Mouse (Mus musculus) layer of hippocampus, adult 9-10 months (tissue): ENCODE measurements at regions not wholly inside any gene's neighbourhood (a gene's known extent, or its start where the extent isn't known, plus 50 kb on each side); places are given as distances from the start of the nearest gene placed in this dataset.

ENCODE experiments used
- DNase-seq: peaks from one replicate; pipeline ENCODE4 v3.0.0; 2022; ENCODE audit warnings: low spot score

DNA sequence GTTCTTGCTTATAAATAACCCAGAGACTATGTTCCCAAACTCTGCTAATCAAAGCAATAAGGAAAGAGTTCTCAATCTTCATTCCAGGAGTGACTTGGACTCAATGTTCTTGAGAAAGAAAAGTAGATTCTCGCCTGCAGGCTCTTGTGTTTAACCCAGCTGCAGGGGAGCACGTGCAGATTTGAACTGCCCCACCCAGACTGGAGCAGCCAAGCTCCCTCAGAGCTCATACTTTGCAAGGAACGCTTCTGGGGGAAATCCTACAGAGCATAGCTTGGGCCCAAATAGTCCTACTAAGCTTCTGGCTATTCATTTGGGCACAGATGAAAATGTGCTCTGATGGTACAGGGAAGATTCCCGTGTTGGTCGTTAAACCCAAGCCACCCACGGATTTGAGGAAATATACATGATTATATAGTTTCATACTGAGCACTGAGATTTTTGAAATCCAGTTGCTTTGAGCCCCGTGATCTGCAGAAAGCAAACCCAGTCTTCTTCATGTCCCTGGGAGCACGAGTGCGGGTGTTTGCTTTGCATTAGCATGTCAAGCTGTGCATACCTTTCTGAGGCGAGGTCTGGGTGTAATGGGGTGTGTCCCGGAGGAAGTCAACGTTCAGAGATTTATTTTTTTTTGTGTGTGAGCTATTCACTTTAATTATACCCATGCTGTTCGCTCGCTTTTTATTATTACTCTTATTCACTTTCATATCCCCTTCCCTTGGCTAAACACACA is 99.1 kb upstream of the Trp63 start:
- DNase-seq: no peak

- no peak for DNase-seq
These were observed 98.5 kb upstream of the Trp63 start for GRCm38 (mm10) chr16:25585070-25585454.

DNA sequence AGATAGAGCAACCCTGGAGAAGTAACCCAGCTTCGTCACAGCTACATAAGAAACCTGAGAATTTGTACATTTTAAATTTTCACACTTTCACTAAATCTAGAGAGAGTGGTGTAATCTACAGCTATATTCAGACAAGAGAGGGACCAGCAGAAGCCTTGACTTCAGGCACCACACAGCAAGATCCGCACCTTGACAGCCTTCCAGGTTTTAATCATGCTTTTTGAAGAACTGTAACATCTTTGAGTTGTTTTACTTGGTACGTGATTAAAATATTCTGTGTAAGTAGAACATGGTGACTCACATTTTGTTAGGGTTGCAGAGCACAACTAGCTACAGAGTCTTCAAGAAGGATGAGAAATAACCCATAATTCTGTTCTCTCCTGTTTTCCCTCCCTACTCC is 97.6 kb upstream of the Trp63 start:
- DNase-seq: no peak

GRCm38 (mm10) chr16:25587879-25588347 is 95.7 kb upstream of the Trp63 start:
- DNase-seq: peak; percentile 27

- DNase-seq: no peak
These were observed 86.1 kb upstream of the Trp63 start for GRCm38 (mm10) chr16:25597435-25597834.

- no peak for DNase-seq
These were observed 80.4 kb upstream of the Trp63 start for GRCm38 (mm10) chr16:25603121-25603520.

- DNase-seq: no peak
These were observed 68.3 kb upstream of the Trp63 start for GRCm38 (mm10) chr16:25615229-25615628.

DNA sequence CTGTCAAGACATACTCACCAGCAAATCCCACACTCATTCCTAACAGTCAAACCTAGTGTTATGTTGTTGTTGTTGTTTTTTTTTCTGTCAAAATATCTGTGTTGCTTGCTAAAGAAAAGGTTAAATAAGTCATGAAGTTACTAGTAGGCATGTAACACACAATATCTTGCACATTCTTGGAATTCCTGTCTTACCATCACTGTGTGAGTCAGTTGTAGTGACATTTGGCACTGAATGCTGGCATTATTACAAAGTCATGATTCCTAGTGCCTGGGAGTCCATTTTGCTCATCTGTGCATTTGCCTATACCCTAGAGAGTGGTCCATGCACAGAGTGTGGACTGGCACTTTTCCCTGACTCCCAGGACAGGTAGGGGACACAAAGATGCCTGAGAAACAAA is 67.9 kb upstream of the Trp63 start:
- DNase-seq: no peak

DNA sequence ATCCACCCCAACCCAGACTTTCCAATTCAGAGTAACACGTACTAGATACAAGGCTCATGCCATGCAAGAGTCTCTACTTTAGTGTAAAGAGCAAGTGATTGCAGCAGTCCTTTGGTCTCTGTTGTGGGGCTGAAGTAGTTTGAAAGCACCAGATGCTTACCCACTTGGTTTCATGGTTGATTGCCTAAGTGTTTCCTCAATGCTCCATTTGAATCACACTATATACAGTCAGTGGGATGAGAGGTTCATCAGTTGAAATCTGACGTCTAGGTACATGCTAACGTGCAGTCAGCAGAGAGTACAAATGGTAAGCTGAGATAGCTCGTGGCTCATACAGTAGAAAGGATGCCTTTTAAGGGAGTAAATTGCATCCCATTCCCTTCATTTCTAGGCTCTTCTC is 64.7 kb upstream of the Trp63 start:
- DNase-seq: no peak

- no peak for DNase-seq
These were observed 60.9 kb upstream of the Trp63 start for GRCm38 (mm10) chr16:25622651-25623050.

DNA sequence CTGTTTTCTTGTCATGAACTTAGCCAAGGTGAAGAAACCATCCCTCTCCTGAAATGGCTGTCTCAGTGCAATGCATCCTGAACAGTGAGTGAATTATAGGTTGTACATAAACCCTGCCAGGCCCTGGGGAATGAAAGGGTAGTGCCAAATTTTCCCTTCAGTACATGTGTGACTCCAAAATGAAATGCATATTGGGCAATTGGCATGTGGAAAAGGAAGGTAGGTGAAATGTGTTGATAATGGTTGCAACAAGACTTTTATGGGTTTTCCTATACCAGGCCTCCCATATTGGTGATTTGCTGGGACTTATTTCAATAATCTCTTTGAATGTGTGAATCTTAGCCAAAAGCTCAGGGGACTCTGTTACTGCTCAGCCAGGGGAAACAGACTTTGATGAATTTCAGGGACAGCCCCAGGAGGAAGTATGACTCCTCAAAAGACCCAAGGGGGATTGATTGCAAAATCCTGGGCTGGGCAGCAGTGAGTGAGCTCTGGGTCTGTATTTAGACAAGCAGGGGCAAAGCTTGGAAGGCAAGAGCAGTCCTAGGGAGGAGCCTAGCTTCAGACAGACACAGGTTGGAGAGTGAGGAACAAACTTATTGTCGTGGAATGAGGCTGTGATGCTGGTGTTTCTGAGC is 59.5 kb upstream of the Trp63 start:
- no peak for DNase-seq

- no peak for DNase-seq
These were observed 53.8 kb upstream of the Trp63 start for GRCm38 (mm10) chr16:25629750-25630149.

GRCm38 (mm10) chr16:25631139-25631716 is 52.3 kb upstream of the Trp63 start:
- no peak for DNase-seq
